Mouse (Mus musculus) limb, embryonic 12.5 days (tissue): ENCODE data around the gene Ctsll3. TPM values are rescaled to one million over a fixed set of nuclear protein-coding genes. Genes with fewer than 3 reads are reported as not detected.

Experiments used
- ATAC-seq: fragments of 200-750 bp; cut with Nextera tagmentation; 2 replicates; pipeline ENCODE4 v1.8.0; 2017; ENCODE audit warnings: low read depth, moderate TSS enrichment; ENCODE audit not compliant: insufficient number of reproducible peaks, insufficient read depth, low FRiP score, low TSS enrichment
- H3K27ac ChIP-seq: fragments of 300-500 bp; sonication (generic); 2 replicates; pipeline ENCODE4 v1.5.1; 2016; ENCODE audit warnings: mild to moderate bottlenecking, moderate library complexity
- H3K27me3 ChIP-seq: fragments of 300-500 bp; sonication (generic); 2 replicates; pipeline ENCODE4 v1.6.1; 2016; ENCODE audit warnings: mild to moderate bottlenecking, moderate library complexity
- H3K36me3 ChIP-seq: fragments of 300-500 bp; sonication (generic); 2 replicates; pipeline ENCODE4 v1.6.1; 2016; ENCODE audit warnings: mild to moderate bottlenecking, moderate library complexity
- H3K4me1 ChIP-seq: fragments of 300-500 bp; sonication (generic); replicated peaks from 2 replicates; pipeline ENCODE4 v1.6.1; 2016
- H3K4me2 ChIP-seq: fragments of 300-500 bp; sonication (generic); 2 replicates; pipeline ENCODE4 v1.6.1; 2016; ENCODE audit warnings: mild to moderate bottlenecking, moderate library complexity
- H3K4me3 ChIP-seq: fragments of 300-500 bp; sonication (generic); replicated peaks from 2 replicates; pipeline ENCODE4 v1.5.1; 2016; ENCODE audit warnings: mild to moderate bottlenecking
- H3K9ac ChIP-seq: fragments of 300-500 bp; sonication (generic); replicated peaks from 2 replicates; pipeline ENCODE4 v1.6.1; 2016; ENCODE audit warnings: mild to moderate bottlenecking, moderate library complexity
- H3K9me3 ChIP-seq: fragments of 300-500 bp; sonication (generic); 2 replicates; pipeline ENCODE4 v1.6.1; 2016; ENCODE audit warnings: mild to moderate bottlenecking, moderate library complexity
- WGBS: fragments of 180-500 bp; shearing (Covaris S2); methylation state at CpG from one replicate; pipeline ENCODE4 v1.1.7; 2016; 5-methylcytosine and 5-hydroxymethylcytosine counted together
- polyA plus RNA-seq: library from polyadenylated mRNA; unstranded; fragments of >200 nt; fragmentation: Nextera tagmentation; extraction: Ambion mirVana; gene quantifications from 2 replicates; pipeline ENCODE4 v1.2.1, GENCODE M21; 2016

Gene Ctsll3
- polyA plus RNA-seq: not detected in 2 replicates

GRCm38 (mm10) chr13:60802749-60803148 lies at the start of gene Ctsll3:
Gene Ctsll3 (minus strand): TSS chr13:60802849.
- Histone ChIP-seq H3K9ac (no peak within 1 kb of the TSS), H3K4me3 (no peak within 1 kb of the TSS), H3K9me3 (no peaks in the 10 kb centered on the region), H3K27me3 (no peaks in the 10 kb centered on the region), H3K36me3 (no peaks in the 10 kb centered on the region), H3K4me2 (no peak within 1 kb of the TSS), H3K27ac (no peak within 1 kb of the TSS), H3K4me1 (no peaks in the 10 kb centered on the region)
- ATAC-seq: no peak
- WGBS: 77% methylated on average over 1 of the region's 1 CpGs

- Histone ChIP-seq H3K4me3 (no peak overlapping the region), H3K27ac (no peak overlapping the region), H3K9ac (no peak overlapping the region), H3K4me2 (no peak overlapping the region), H3K27me3 (no peaks in the 10 kb centered on the region), H3K36me3 (no peaks in the 10 kb centered on the region), H3K4me1 (no peaks in the 10 kb centered on the region), H3K9me3 (no peaks in the 10 kb centered on the region)
- no peak for ATAC-seq
- WGBS: 82% methylated on average over 4 of the region's 4 CpGs
Measured at GRCm38 (mm10) chr13:60848241-60849120, 45.8 kb upstream of the Ctsll3 start.

GRCm38 (mm10) chr13:60843153-60843552 lies 40.5 kb upstream of the Ctsll3 start:
- H3K27me3 ChIP-seq: no peaks in the 10 kb centered on the region
- H3K4me2 ChIP-seq: no peak overlapping the region
- no peak for ATAC-seq
- no peaks in the 10 kb centered on the region for H3K36me3 ChIP-seq
- H3K9ac ChIP-seq: no peak overlapping the region
- no peaks in the 10 kb centered on the region for H3K4me1 ChIP-seq
- no peaks in the 10 kb centered on the region for H3K9me3 ChIP-seq
- H3K27ac ChIP-seq: no peak overlapping the region
- H3K4me3 ChIP-seq: no peak overlapping the region
- 80% methylated on average over 8 of the region's 8 CpGs for WGBS

- no peak overlapping the region for H3K4me2 ChIP-seq
- ATAC-seq: no peak
- H3K4me3 ChIP-seq: no peak overlapping the region
- WGBS: 74% methylated on average over 6 of the region's 6 CpGs
- no peak overlapping the region for H3K27ac ChIP-seq
- no peaks in the 10 kb centered on the region for H3K36me3 ChIP-seq
- no peak overlapping the region for H3K9ac ChIP-seq
- no peaks in the 10 kb centered on the region for H3K9me3 ChIP-seq
- H3K4me1 ChIP-seq: no peaks in the 10 kb centered on the region
- no peaks in the 10 kb centered on the region for H3K27me3 ChIP-seq
Measured at GRCm38 (mm10) chr13:60842703-60843102, 40.1 kb upstream of the Ctsll3 start.

GRCm38 (mm10) chr13:60839353-60839902 lies 36.8 kb upstream of the Ctsll3 start:
- no peaks in the 10 kb centered on the region for H3K36me3 ChIP-seq
- H3K27me3 ChIP-seq: no peaks in the 10 kb centered on the region
- H3K4me1 ChIP-seq: no peaks in the 10 kb centered on the region
- H3K4me3 ChIP-seq: no peak overlapping the region
- H3K9ac ChIP-seq: no peak overlapping the region
- H3K4me2 ChIP-seq: no peak overlapping the region
- no peaks in the 10 kb centered on the region for H3K9me3 ChIP-seq
- ATAC-seq: no peak
- no peak overlapping the region for H3K27ac ChIP-seq
- 83% methylated on average over 2 of the region's 2 CpGs for WGBS

GRCm38 (mm10) chr13:60826052-60826451 lies 23.4 kb upstream of the Ctsll3 start:
- Histone ChIP-seq H3K9ac (no peak overlapping the region), H3K27ac (no peak overlapping the region), H3K27me3 (no peaks in the 10 kb centered on the region), H3K36me3 (no peaks in the 10 kb centered on the region), H3K4me2 (no peak overlapping the region), H3K4me3 (no peak overlapping the region), H3K4me1 (no peaks in the 10 kb centered on the region), H3K9me3 (no peaks in the 10 kb centered on the region)
- no peak for ATAC-seq
- 59% methylated on average over 3 of the region's 3 CpGs for WGBS

GRCm38 (mm10) chr13:60820486-60821175 lies 18.0 kb upstream of the Ctsll3 start:
- no peak for ATAC-seq
- no peaks in the 10 kb centered on the region for H3K9me3 ChIP-seq
- H3K27ac ChIP-seq: no peak overlapping the region
- 0 out of 2 replicates have a peak, but pooled peaks cover 4% of the 10 kb centered on the region for H3K27me3 ChIP-seq
- H3K36me3 ChIP-seq: no peaks in the 10 kb centered on the region
- H3K9ac ChIP-seq: no peak overlapping the region
- no peak overlapping the region for H3K4me2 ChIP-seq
- no peak overlapping the region for H3K4me3 ChIP-seq
- WGBS: 72% methylated on average over 3 of the region's 3 CpGs
- H3K4me1 ChIP-seq: no peaks in the 10 kb centered on the region

GRCm38 (mm10) chr13:60819469-60819868 lies 16.8 kb upstream of the Ctsll3 start:
- no peak overlapping the region for H3K9ac ChIP-seq
- no peak overlapping the region for H3K4me2 ChIP-seq
- H3K4me3 ChIP-seq: no peak overlapping the region
- no peak for ATAC-seq
- H3K27ac ChIP-seq: no peak overlapping the region
- H3K27me3 ChIP-seq: 0 out of 2 replicates have a peak, but pooled peaks cover 4% of the 10 kb centered on the region
- no peaks in the 10 kb centered on the region for H3K36me3 ChIP-seq
- H3K9me3 ChIP-seq: no peaks in the 10 kb centered on the region
- H3K4me1 ChIP-seq: no peaks in the 10 kb centered on the region
- WGBS: 16% methylated on average over 7 of the region's 7 CpGs

GRCm38 (mm10) chr13:60813722-60814121 lies 11.1 kb upstream of the Ctsll3 start:
- no peaks in the 10 kb centered on the region for H3K27me3 ChIP-seq
- no peak overlapping the region for H3K9ac ChIP-seq
- no peak overlapping the region for H3K27ac ChIP-seq
- no peaks in the 10 kb centered on the region for H3K9me3 ChIP-seq
- no peak for ATAC-seq
- H3K4me3 ChIP-seq: no peak overlapping the region
- no peaks in the 10 kb centered on the region for H3K4me1 ChIP-seq
- WGBS: 56% methylated on average over 1 of the region's 1 CpGs
- no peak overlapping the region for H3K4me2 ChIP-seq
- no peaks in the 10 kb centered on the region for H3K36me3 ChIP-seq

- Histone ChIP-seq H3K4me3 (no peak overlapping the region), H3K27me3 (no peaks in the 10 kb centered on the region), H3K36me3 (no peaks in the 10 kb centered on the region), H3K27ac (no peak overlapping the region), H3K4me1 (no peaks in the 10 kb centered on the region), H3K9me3 (no peaks in the 10 kb centered on the region), H3K4me2 (no peak overlapping the region), H3K9ac (no peak overlapping the region)
- no peak for ATAC-seq
- whole genome bisulfite sequencing: 84% methylated on average over 6 of the region's 6 CpGs
Measured at GRCm38 (mm10) chr13:60812768-60813167, 10.1 kb upstream of the Ctsll3 start.

GRCm38 (mm10) chr13:60809690-60810089 lies 7.0 kb upstream of the Ctsll3 start:
- H3K4me2 ChIP-seq: no peak overlapping the region
- no peaks in the 10 kb centered on the region for H3K27me3 ChIP-seq
- H3K4me3 ChIP-seq: no peak overlapping the region
- no peak overlapping the region for H3K9ac ChIP-seq
- no peak for ATAC-seq
- no peaks in the 10 kb centered on the region for H3K4me1 ChIP-seq
- WGBS: 75% methylated on average over 2 of the region's 2 CpGs
- H3K36me3 ChIP-seq: no peaks in the 10 kb centered on the region
- H3K27ac ChIP-seq: no peak overlapping the region
- H3K9me3 ChIP-seq: no peaks in the 10 kb centered on the region
